Mouse (Mus musculus) neural tube, embryonic 15.5 days (tissue): ENCODE results near the gene Zik1. TPM values are rescaled to one million over a fixed set of nuclear protein-coding genes. Genes with fewer than 3 reads are reported as not detected.

Experiments used
- ATAC-seq: fragments of 200-750 bp; cut with Nextera tagmentation; 2 replicates; pipeline ENCODE4 v1.8.0; 2017; ENCODE audit warnings: mild to moderate bottlenecking, moderate TSS enrichment, moderate library complexity; ENCODE audit not compliant: low FRiP score
- H3K27ac ChIP-seq: fragments of 300-500 bp; sonication (generic); replicated peaks from 2 replicates; pipeline ENCODE4 v1.5.1; 2015; ENCODE audit warnings: mild to moderate bottlenecking, inconsistent platforms
- H3K27me3 ChIP-seq: fragments of 300-500 bp; sonication (generic); replicated peaks from 2 replicates; pipeline ENCODE4 v1.6.1; 2015; ENCODE audit warnings: inconsistent platforms
- H3K36me3 ChIP-seq: fragments of 300-500 bp; sonication (generic); 2 replicates; pipeline ENCODE4 v1.6.1; 2015; ENCODE audit warnings: inconsistent platforms
- H3K4me1 ChIP-seq: fragments of 300-500 bp; sonication (generic); 2 replicates; pipeline ENCODE4 v1.6.1; 2015; ENCODE audit warnings: inconsistent platforms
- H3K4me2 ChIP-seq: fragments of 300-500 bp; sonication (generic); 2 replicates; pipeline ENCODE4 v1.6.1; 2015; ENCODE audit warnings: inconsistent platforms, mild to moderate bottlenecking, moderate library complexity
- H3K4me3 ChIP-seq: fragments of 300-500 bp; sonication (generic); replicated peaks from 2 replicates; pipeline ENCODE4 v1.5.1; 2015; ENCODE audit warnings: mild to moderate bottlenecking, inconsistent platforms
- H3K9ac ChIP-seq: fragments of 300-500 bp; sonication (generic); replicated peaks from 2 replicates; pipeline ENCODE4 v1.6.1; 2015; ENCODE audit warnings: mild to moderate bottlenecking, inconsistent platforms
- H3K9me3 ChIP-seq: fragments of 300-500 bp; sonication (generic); replicated peaks from 2 replicates; pipeline ENCODE4 v1.6.1; 2016; ENCODE audit warnings: inconsistent platforms
- WGBS: fragments of 180-500 bp; shearing (Covaris S2); methylation state at CpG from one replicate; pipeline ENCODE4 v1.1.7; 2015; ENCODE audit warnings: mixed read lengths; 5-methylcytosine and 5-hydroxymethylcytosine counted together
- polyA plus RNA-seq: library from polyadenylated mRNA; unstranded; fragments of >200 nt; fragmentation: Nextera tagmentation; extraction: Ambion mirVana; gene quantifications from 2 replicates; pipeline ENCODE4 v1.2.1, GENCODE M21; 2015

The Zik1 gene
- 23.7 and 28.4 TPM in 2 replicates for polyA plus RNA-seq

- Histone ChIP-seq H3K36me3 (peaks cover 26% of the 10 kb centered on the region), H3K4me1 (peaks cover 24% of the 10 kb centered on the region), H3K9me3 (no peaks in the 10 kb centered on the region), H3K4me3 (peak within 1 kb of the TSS; percentile 72), H3K9ac (peak within 1 kb of the TSS; percentile 78), H3K4me2 (peak within 1 kb of the TSS; percentile 80), H3K27me3 (no peaks in the 10 kb centered on the region), H3K27ac (peak within 1 kb of the TSS; percentile 81)
- ATAC-seq: peak; percentile 99
- 1% methylated on average over 33 of the region's 33 CpGs for WGBS
These were observed at the start of gene Zik1 for GRCm38 (mm10) chr7:10494786-10495521. Gene Zik1 (minus strand): TSS chr7:10495394.

- Histone ChIP-seq H3K4me3 (peak overlapping the region; percentile 72), H3K36me3 (peaks cover 20% of the 10 kb centered on the region), H3K4me2 (peak overlapping the region; percentile 80), H3K4me1 (peaks cover 24% of the 10 kb centered on the region), H3K9me3 (no peaks in the 10 kb centered on the region), H3K27ac (no peak overlapping the region; the same call in 1 of the 2 replicates), H3K9ac (0 out of 2 replicates have a peak overlapping the region, but pooled peaks have one; percentile 9), H3K27me3 (no peaks in the 10 kb centered on the region)
- ATAC-seq: no peak; the same call in none of the 2 replicates
- 35% methylated on average over 6 of the region's 6 CpGs for WGBS
These were observed 384 bp upstream of the Zik1 start for GRCm38 (mm10) chr7:10495578-10495977.

GRCm38 (mm10) chr7:10480588-10481233 is 14.5 kb downstream of the Zik1 start:
- WGBS: 69% methylated on average over 18 of the region's 18 CpGs
- no peak overlapping the region for H3K9ac ChIP-seq

GRCm38 (mm10) chr7:10479813-10480212 is 15.4 kb downstream of the Zik1 start:
- no peak overlapping the region for H3K9ac ChIP-seq
- no peak for ATAC-seq
- H3K4me1 ChIP-seq: no peaks in the 10 kb centered on the region
- no peaks in the 10 kb centered on the region for H3K36me3 ChIP-seq
- no peak overlapping the region for H3K27ac ChIP-seq
- no peaks in the 10 kb centered on the region for H3K27me3 ChIP-seq
- H3K4me3 ChIP-seq: no peak overlapping the region
- no peak overlapping the region for H3K4me2 ChIP-seq
- no peaks in the 10 kb centered on the region; the same call in 1 of the 2 replicates for H3K9me3 ChIP-seq

More at GRCm38 (mm10) chr7:10480588-10481233, 14.5 kb downstream of the Zik1 start:
- ATAC-seq: peak; percentile 81
- Histone ChIP-seq H3K4me3 (peak overlapping the region; percentile 34), H3K36me3 (no peaks in the 10 kb centered on the region), H3K27ac (no peak overlapping the region), H3K4me2 (peak overlapping the region; percentile 45), H3K4me1 (no peaks in the 10 kb centered on the region), H3K27me3 (no peaks in the 10 kb centered on the region), H3K9me3 (no peaks in the 10 kb centered on the region; the same call in 1 of the 2 replicates)

- Histone ChIP-seq H3K27ac (no peak overlapping the region), H3K9me3 (no peaks in the 10 kb centered on the region), H3K4me3 (no peak overlapping the region), H3K9ac (no peak overlapping the region), H3K27me3 (no peaks in the 10 kb centered on the region), H3K36me3 (no peaks in the 10 kb centered on the region), H3K4me1 (no peaks in the 10 kb centered on the region), H3K4me2 (no peak overlapping the region)
- 77% methylated on average over 3 of the region's 3 CpGs for WGBS
- ATAC-seq: no peak
These were observed 37.0 kb downstream of the Zik1 start for GRCm38 (mm10) chr7:10458166-10458565.

- ATAC-seq: no peak
- Histone ChIP-seq H3K4me1 (no peaks in the 10 kb centered on the region), H3K4me3 (no peak within 1 kb of the TSS), H3K36me3 (no peaks in the 10 kb centered on the region), H3K9me3 (0 out of 2 replicates have a peak, but pooled peaks cover 12% of the 10 kb centered on the region), H3K4me2 (no peak within 1 kb of the TSS), H3K9ac (no peak within 1 kb of the TSS), H3K27ac (no peak within 1 kb of the TSS), H3K27me3 (no peaks in the 10 kb centered on the region)
These were observed 52.2 kb downstream of the Zik1 start, which contains the start of gene Vmn1r67 for GRCm38 (mm10) chr7:10443031-10443430. Gene Vmn1r67 (plus strand): TSS chr7:10443331.

Other genes starting within 250 kb of the Zik1 start
- not detected in 2 replicates for gene Vmn1r66, start 217.4 kb downstream of the Zik1 start, polyA plus RNA-seq
- not detected in 2 replicates for gene Vmn1r67, start 52.1 kb downstream of the Zik1 start, polyA plus RNA-seq
- gene Vmn1r68, start 63.1 kb upstream of the Zik1 start, polyA plus RNA-seq: not detected in 2 replicates
- not detected in 2 replicates for gene Vmn1r69, start 118.3 kb upstream of the Zik1 start, polyA plus RNA-seq
- not detected in 2 replicates for gene Vmn1r70, start 136.1 kb upstream of the Zik1 start, polyA plus RNA-seq
- gene Nlrp4b, start 192.4 kb upstream of the Zik1 start, polyA plus RNA-seq: not detected in 2 replicates